Mouse (Mus musculus): ENCODE measurements at regions not wholly inside any gene's neighbourhood (a gene's known extent, or its start where the extent isn't known, plus 50 kb on each side); places are given as distances from the start of the nearest gene placed in this dataset.

- TF ChIP-seq CTCF (IDR thresholded peaks at IDR 0.05; ENCODE audit: borderline replicate concordance, extremely low read depth, insufficient read depth, insufficient read length), result no peak
- TF ChIP-seq POLR2A (IDR thresholded peaks at IDR 0.05; ENCODE audit: borderline replicate concordance, extremely low read depth, insufficient read depth, insufficient read length, poor library complexity, severe bottlenecking), result no peak
These were observed 66.2 kb upstream of the Zfp644 start for GRCm38 (mm10) chr5:106763283-106763682.

Measured in brain, embryonic 14.5 days (tissue).